Mouse (Mus musculus): ENCODE results near the gene Olfr310.

Olfr310 gene

GRCm38 (mm10) chr7:86277072-86277471, at the start of gene Olfr310:
Gene Olfr310 (minus strand): TSS chr7:86277172.
- DNase-seq (ENCODE audit: low read depth in 2 of 2, low spot score in 2 of 2): no peak

- no peak for DNase-seq (ENCODE audit: low read depth in 2 of 2, low spot score in 2 of 2)
Observed at GRCm38 (mm10) chr7:86325530-86325929, 48.6 kb upstream of the Olfr310 start, which contains the start of gene Olfr308. Gene Olfr308 (minus strand): TSS chr7:86325630.

- no peak for DNase-seq (ENCODE audit: low read depth in 2 of 2, low spot score in 2 of 2)
Observed at GRCm38 (mm10) chr7:86321323-86321722, 44.4 kb upstream of the Olfr310 start.

GRCm38 (mm10) chr7:86313608-86314007, 36.6 kb upstream of the Olfr310 start, which contains the start of gene Olfr309:
Gene Olfr309 (minus strand): TSS chr7:86313708.
- no peak for DNase-seq (ENCODE audit: low read depth in 2 of 2, low spot score in 2 of 2)

- no peak for DNase-seq (ENCODE audit: low read depth in 2 of 2, low spot score in 2 of 2)
Observed at GRCm38 (mm10) chr7:86246208-86246607, 30.8 kb downstream of the Olfr310 start, which contains the start of gene Vmn2r76. Gene Vmn2r76 (minus strand): TSS chr7:86246308.
